Mouse (Mus musculus) lung, postnatal 4 days (tissue): ENCODE data around the gene Ddx11.
A peak's percentile ranks its signal among the peaks of the same experiment; 100 is the strongest.
"Not testable (repeated sequence)": the region's sequence is repeated elsewhere in the genome, so short reads cannot be mapped to it uniquely, and the experiment has no call there.

ENCODE experiments used
- DNase-seq, 2 experiments: peaks; one replicate each; pipeline ENCODE4 v3.0.0; 2021

Gene Ddx11

DNA sequence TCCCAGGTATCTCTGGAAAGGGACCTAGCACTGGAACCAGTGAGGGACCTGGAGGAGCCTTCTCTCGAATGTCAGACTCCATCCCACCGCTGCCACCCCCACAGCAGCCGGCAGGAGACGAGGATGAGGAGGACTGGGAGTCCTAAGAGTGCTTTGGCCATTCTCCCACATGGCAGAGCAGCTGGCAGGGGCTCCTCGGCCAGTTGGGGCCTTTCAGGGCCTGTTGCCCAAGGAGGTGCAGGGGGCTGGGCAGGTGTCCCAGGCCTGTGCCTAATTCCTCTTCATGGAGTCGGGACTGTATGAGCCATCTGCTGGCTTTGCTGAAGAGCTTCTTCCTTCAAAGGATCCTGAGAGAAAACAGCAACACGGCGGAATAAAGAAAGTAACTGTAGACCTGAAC is 4.3 kb upstream of the Ddx11 start:
- no peak for DNase-seq

DNA sequence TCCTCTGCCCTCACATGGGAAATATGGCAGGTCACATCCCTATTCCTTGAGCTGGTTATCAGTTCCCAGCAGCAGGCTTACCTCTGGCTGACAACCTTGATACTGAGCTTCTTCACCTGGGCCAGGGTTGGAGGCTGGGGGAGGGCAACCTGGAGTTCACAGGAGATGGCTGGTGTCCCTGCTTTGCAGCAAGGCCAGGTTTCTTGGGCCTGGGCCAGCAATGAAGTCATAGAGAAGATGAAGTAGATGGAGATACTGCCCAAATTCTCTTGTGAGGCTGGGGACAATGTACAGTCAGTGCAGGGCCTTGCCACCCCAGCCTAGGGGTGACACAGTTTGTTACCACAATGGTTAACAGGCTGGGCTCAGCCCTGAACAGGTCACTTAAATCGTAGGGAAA is 2.6 kb upstream of the Ddx11 start:
- DNase-seq = no peak

DNA sequence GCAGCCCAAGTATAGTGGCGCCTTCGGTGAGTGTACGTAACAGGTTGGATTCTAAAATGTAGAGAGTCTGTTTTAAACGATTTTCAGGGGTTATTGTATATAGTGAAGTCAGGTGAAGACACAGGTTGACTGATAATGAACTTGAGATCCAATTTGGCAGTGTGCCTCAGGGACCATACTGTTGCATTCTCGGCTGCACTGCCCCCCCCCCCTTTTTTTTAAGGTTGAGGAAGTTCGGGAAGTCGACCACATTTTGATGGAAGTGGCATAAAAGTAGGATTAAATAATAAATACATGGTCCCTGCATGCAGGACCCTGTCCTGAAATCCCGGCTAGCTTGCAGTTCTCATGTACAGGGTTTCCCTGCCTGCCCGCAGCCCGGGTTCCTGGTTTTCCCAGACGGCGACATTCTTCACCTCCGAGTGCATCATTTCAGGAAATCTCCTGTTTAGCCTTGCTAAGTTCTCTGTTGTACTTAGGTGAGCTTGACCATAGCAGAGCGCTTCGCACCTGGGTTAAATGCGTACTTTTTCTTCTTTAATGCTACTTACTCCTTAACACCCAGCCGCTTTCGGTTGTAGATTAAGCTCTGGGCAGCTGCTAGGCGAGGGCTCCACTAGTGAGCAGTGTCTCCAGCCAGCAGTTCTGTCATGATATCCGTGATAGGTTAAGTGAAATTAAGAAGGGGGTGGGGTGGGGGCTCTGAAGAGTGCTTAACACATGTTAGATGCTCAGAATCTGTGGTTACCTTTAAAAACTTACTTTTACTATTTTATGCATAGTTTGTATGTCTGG is 693 bp downstream of the Ddx11 start:
- peak in 1 of 2 experiments; percentile 8 for DNase-seq

DNA sequence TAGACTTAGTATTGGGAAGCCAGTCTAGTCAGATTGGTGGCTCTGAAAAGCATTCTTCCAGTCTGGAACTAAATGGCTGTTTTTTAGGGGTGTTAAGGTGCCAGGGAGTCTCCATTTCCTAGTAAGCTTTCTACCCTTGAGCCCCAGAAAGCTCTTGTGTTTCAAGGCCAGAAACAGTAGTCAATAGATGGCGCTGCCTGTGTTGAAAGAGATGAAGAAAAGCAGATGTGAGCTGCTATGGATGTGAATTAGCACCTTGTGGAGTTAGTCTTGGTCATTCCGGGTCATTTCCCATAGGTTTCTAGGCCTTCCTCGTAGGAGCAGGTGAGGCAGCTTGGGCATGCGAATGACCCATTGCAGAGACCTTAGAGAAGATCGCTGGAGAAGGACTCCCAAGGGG is 1.9 kb downstream of the Ddx11 start:
- no peak for DNase-seq

DNA sequence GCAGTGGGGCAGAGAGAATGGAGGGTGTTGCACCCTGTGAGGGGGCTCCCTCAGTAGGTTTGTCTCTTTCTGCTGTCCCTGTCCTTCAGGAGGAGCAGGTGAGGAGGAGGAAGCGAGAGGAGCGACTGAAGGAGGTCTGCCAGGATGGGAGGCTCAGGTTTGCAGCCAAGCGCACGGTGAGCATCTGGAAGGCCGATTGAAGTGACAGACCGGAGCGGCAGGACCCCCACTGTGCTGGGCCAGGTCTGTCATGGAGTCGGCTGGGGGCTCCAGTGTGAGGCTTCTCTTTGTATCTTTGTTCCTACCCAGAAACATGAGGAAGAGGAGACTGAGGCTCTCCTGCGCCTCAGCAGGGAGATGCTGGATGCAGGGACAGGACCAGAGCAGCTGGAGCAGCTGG is 7.1 kb downstream of the Ddx11 start:
- DNase-seq = no peak

DNA sequence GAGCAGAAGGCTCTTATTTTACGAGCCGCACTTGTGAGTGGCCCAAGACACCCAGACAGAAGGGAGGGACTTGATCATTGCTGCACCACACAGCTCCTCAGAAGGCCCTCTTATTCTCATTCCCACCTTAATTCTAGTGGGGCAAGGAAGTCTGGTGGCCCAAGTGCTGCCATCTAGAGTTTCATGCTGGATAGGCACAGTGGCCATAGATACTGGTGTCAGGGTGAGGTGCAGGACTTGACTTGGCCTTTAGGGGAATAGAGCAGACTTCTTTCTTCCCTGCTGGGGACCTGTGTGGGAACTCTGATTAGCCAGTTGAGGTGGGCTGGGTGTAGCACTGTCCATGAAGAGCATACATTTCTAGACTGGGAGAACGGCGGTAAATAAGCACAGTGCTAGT is 7.9 kb downstream of the Ddx11 start:
- peak in 1 of 2 experiments; percentile 19 for DNase-seq

DNA sequence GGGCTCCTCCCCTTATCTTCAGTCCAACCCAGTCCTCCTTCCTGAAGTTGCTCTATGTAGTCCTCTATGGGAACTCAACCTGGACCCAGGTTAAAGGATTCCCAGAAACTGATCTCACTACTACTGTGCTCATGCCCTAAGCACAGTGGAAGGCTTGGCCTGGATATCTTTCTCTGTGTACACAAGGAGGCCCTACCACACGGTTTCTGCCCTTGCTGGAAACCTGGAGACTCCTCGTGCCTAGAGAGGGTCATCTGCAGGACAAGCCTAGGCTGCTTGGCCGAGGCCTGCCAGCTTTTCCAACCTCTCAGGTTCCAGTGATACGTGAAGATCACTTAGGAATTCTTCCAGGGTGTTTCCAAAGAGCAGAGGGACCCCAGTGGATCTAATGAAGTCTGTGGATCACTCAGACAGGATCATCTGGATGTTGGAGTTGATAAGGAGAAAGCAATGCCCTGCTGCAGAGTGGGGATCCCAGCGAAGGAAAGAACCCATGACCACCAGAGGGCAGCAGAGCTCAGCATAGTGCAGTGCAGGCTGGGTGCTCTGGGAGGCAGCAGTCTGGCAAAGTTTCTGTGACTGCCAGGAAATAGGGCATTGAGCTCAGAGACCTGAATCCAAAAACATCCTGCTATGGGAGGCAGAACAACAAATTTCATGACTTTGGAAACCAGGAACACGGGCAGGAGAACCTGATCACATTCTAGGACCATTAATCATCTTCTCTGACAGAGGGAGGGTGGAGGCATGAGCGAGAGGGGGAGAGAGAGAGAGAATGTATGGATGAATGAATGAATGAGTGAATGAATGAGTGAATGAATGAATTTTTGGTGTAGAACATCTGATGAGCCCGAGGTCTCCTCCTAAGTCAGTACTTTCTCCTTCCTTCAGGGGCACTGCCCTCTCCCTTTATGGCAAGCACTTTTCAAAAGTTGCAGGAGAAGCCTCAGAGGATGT is 29.7 kb downstream of the Ddx11 start:
- DNase-seq = not testable (repeated sequence)

DNA sequence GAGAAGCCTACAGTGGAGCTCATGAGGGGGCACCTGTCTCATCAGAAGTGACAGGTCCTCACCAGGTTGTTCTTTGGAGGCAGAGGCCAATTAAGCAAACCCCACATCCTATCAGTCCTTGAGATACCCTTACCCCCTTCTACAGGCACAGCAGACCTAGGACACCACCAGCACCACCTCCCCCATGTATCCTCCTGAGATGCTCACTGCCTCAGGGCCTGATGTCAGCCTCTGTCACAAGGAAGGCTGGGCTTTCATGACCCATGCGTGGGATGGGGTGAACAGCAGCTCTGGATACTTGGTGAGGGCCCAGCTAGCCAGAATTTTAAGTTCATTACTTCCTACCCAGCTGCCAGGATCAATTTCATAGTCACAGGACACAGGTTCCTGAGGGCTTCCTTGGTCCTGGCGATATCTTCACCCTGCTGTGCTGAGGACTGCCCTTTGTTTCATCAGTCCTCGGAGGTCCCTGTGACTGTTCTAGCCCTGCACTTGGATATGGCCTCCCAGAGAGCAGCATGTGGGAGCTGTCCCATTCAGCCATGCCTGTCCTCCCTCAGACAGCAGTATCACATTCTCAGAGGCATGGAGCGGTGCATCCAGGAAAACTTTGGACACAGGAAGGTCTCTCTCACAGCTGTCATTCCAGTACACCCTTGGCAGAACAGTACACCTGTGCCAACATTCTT is 30.6 kb downstream of the Ddx11 start:
- DNase-seq = not testable (repeated sequence)

DNA sequence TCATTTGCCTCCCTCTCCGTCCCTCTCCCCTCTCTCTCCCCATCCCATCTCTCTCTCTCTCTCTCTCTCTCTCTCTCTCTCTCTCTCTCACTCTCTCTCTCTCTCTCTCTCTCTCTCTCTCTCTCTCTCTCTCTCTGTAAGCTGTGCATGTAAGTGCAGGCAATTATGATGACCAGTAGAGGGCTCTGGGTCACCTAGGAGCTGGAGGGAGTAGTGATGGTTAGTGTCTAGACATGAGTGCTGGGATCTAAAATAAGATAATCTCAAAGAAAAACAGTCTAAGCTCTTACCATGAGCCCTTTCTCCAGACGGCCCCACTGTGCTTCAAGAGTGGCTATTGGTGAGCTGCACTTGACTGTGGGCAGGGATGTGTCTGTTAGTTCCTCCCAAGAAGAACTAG is 31.6 kb downstream of the Ddx11 start:
- DNase-seq = no peak

DNA sequence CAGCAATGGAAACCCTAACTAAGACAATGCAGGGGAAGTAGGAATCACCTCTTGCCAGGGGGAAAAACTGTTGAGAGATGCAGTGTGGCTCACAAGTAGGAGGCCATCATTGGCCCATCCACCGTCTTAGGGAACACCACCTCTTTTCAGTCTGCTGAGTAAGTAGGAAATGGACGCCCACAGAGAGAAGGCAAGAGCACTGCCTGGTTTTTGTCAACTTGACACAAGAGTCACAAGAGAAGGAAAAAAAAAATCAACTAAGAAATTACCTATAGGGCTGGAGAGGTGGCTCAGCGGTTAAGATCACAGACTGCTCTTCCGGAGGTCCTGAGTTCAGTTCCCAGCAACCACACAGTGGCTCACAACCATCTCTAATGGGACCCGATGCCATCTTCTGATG is 35.0 kb downstream of the Ddx11 start:
- DNase-seq = no peak

DNA sequence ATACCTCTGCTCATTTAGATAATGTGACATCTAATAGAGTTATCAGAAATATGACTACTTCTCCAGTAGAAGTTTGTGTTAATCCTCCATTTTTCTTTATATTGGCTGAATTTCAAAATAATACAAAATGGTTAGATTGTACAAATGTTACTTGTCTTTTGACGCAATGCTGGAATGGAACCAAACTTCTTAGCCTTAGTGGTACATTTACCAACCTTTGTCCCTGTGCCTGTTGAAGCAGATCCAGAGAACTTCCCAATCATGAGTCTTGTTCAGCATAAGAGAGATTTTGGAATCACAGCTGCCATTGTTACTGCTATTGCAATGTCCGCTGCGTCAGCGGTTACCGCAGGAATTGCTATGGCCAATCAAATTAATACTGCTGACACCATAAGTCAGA is 43.8 kb downstream of the Ddx11 start:
- DNase-seq = not testable (repeated sequence)

DNA sequence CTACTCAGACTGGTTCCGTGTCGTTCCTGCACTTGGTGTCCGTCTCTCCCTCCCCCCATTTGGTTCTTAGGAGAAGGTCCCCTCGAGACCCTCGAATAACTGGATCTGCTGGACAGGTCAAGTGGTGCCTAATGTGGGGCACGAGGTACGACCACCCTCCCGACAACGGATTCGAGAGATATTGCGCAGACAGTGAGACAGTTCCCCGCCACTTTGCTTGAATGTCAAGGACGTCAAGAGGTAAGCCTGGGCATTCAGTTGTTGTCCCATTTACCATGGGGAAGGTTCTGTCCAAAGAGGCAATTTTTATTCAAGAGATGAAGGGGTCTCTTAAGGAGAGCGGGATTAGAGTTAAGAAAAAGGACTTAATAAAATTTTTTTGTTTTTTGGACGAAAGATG is 47.7 kb downstream of the Ddx11 start:
- DNase-seq = not testable (repeated sequence)

DNA sequence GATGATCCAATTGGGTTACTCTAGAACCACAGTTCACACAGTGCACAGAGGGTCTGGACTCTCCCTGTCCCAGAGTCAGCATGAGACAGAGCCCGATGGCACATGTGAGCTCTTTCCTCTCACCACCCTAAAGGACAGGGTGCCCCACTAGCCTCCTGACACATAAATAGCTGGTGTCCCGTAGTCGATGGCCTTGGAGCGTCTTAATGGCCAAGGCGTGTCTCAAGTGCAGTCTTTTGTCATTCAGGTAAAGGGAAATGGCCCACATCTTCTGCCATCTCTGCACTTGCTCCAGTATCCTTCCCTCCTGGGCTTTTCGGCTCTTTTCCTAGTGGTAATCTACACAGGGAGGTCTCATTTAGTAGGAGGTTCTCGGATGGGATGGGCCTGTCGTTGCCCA is 67.3 kb downstream of the Ddx11 start:
- no peak for DNase-seq

DNA sequence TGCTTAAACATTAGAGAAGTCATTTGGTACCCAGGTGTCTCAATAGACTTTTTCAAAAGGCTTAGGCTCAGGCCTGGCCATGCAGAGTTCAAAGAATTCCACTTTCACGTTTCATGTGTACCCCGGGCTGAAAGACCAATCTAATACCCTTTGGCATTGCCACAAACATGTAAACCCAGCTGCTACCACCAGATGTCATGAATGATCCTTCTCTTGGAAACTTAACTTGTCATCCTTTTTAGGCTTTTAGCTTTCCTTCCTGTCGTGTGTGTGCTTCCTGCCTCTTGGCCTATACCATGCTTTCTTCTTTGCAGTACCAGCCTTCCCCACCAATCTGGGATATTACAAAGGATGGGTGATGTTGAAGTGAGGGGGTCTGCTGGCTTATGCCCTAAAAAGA is 73.7 kb downstream of the Ddx11 start:
- peak in 1 of 2 experiments; percentile 14 for DNase-seq
